Mouse (Mus musculus) lung, adult 2 months (tissue): Measurements from ENCODE around the gene Dtnb.

ENCODE experiments used
- CTCF ChIP-seq: fragments of 200-500 bp; IDR thresholded peaks from 2 replicates; pipeline ENCODE4 v1.5.1; 2011; ENCODE audit warnings: mild to moderate bottlenecking, low read length, control low read depth; ENCODE audit not compliant: insufficient read depth
- POLR2A ChIP-seq: fragments of 200-500 bp; IDR thresholded peaks from 2 replicates; pipeline ENCODE4 v1.6.1; 2011; ENCODE audit warnings: low read depth, mild to moderate bottlenecking, control low read depth, low read length, borderline replicate concordance; ENCODE audit errors: extremely low read depth

DNA sequence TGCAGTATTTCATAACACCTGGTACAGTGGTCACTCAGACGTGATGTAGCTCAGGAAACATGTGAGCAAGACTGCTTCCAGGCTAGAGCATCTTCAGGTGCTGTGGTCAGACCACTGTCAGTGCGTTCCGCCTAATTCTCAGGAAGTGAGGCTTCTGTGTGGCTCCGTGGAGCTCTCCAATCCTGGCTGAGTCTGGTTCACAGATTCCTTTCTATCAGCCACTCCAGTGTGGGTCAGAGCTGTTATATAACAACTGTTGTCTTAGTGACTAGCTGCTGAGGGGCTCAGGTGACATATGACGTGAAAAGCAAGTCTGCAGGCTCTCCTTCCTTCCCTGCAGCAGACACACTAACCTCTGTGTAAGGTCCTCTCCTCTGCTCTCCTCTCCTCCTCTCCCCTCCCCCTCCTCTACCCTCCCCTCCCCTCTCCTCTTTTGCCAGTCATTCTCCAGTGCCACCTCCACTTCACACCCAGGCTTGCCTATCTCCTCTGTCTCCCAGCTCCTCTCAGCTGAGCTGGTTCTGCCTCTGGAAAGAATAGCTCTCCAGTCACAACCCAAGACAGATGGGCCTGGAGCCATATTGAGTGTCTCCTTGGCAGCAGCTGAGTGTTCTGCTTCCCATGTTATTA lies 23.5 kb upstream of the Dtnb start:
- no peak for TF ChIP-seq POLR2A
- no peak for TF ChIP-seq CTCF
